Mouse (Mus musculus) gonadal fat pad, adult 2 months (tissue): Measurements from ENCODE around the gene Bud13. TPM values are rescaled to one million over a fixed set of nuclear protein-coding genes. Genes with fewer than 3 reads are reported as not detected.
A peak's percentile ranks its signal among the peaks of the same experiment; 100 is the strongest.

Source experiments
- DNase-seq: peaks from one replicate; pipeline ENCODE4 v3.0.0-alpha.2; 2012; ENCODE audit warnings: low read depth
- polyA plus RNA-seq: library from polyadenylated mRNA; depleted of rRNA; stranded (reverse); fragments of >200 nt; gene quantifications from 2 replicates; pipeline ENCODE4 v1.2.3, GENCODE M21; 2012; rRNA removed

Gene Bud13
- 7.6 and 8.1 TPM in 2 replicates for polyA plus RNA-seq

DNA sequence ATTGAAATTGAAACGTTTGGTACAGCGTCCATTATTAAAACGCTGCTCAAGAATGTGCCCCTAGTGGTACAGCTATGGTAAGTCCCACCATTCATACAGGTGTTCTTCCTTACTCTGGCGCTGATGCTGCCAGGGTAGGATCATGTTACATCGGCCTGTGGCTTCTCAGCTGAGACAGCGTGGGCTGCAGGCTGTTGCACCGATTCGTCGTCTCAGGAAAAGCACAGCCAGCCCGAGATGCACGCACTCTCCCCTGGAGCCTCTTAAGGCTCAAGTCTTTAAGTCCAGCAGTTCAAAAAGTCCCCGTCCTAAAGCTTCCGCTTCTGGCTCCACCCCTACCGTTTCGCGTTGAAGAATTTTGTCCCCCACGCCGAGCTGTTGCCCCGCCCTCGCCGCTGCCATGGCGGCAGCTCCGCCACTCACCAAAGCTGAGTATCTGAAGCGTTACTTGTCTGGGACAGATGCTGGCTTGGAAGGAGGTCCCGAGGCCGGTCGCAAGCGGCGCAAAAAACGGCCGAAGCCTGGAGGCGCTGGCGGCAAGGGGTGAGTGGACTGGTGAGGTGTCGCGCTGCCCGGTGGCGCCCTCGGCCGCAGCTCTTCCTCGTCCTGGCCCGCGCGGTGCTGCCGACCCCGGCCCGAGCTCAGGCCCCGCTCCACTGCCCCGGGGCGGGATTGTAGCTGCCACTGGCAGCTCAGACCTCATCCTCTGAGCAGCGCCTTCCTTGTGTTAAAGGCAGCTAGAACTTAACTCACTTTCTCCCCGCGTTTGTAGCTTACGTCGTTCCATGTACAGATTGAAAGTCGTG lies at the start of gene Bud13:
Bud13 (plus strand) TSS at position 378 of the 806 bp plus-strand sequence.
- DNase-seq, result peak; percentile 60

DNA sequence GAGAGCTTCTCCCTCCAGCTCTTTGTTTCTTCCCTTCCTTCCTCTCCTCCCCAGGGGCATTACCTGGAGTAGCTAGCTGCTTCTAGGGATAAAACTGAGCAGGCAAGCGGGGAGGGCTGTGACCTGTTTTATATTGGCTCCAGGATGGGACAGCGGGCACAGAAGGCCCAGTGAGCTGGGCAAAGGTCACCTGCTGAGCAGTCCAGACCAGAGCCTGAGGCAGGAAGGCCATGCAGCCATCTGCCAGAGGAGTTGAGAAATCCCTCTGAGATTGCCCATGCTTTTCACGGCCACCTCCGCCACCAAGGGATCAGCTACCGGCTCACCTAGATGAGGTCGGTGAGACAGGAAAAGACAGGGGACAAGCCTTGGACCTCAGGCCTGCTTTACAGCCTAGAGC lies 47.6 kb upstream of the Bud13 start:
- DNase-seq, result no peak

DNA sequence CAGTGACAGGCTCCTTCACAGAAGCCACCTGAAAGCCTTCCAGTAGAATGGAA lies 47.4 kb upstream of the Bud13 start, which contains the start of gene Apoc3:
Apoc3 (minus strand) TSS at position 41 of the 53 bp plus-strand sequence.
- DNase-seq, result no peak

DNA sequence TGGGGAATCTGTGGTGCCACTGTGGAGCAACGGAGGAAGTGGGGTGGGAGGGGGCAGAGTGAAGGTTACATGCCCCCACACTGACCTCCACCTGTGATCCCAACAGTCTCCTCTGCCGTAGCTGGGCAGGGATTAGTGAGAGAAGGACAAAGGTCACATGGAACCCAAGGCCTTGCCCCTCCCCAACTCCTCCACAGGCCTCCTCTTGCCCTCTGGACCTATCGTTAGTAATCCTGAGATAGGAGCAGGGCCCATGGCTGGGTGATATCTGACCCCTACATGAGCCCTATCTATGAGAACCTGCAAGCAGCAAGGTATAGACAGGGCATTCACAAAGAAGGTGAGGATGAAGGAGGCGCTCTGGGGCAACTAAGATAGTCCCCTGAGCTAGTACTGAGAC lies 47.2 kb upstream of the Bud13 start:
- no peak for DNase-seq

DNA sequence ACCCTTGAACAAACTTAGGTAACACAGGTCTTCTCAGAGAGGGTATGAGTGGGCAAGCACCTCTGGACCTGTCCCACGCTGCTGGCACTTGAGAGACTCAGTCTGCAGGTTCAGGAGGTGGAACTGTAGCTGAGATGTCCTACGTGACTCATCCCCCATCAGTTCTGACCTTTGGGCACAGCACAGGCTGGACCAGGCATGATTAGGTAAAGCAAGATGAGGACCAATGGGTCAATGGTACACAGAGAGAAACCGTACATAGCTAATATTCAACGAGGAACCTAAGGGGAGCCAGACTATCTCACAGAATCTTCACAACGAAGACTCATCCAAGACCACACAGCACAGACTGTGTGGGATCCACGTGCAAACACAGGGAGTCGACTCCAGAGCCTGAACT lies 44.0 kb upstream of the Bud13 start:
- DNase-seq, result no peak

DNA sequence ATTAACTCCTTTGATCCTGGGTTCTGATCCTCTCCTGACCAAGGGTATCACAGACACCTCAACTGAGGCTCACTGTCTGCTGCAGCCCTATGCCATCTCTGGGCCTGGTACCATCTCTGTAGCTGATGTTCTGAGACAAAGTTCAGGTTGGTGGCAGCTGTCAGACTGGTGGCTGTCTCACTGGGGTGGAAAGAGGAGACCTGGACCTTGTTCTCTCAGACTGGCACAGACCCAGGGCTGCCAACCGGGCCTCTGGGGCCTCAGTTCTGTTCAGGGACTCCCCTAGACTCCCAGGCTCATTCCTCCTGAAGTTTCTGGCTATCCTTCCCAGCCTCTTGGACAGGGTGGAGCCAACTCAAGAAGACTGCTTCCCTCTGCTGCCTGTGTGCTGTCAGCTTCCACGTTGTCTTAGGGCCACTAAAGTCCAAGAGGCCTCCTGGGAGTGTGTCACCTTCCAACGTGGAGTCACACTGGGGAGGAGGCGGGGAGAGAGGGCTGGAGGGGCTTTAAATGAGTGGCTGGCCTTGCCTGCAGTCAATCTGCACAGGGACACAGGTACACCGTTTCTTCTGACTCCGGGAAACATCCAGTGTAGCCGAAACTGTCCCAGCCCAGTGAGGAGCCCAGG lies 42.2 kb upstream of the Bud13 start, which contains the start of gene Apoa4:
Apoa4 (plus strand) TSS at position 171 of the 628 bp plus-strand sequence.
- DNase-seq, result no peak

DNA sequence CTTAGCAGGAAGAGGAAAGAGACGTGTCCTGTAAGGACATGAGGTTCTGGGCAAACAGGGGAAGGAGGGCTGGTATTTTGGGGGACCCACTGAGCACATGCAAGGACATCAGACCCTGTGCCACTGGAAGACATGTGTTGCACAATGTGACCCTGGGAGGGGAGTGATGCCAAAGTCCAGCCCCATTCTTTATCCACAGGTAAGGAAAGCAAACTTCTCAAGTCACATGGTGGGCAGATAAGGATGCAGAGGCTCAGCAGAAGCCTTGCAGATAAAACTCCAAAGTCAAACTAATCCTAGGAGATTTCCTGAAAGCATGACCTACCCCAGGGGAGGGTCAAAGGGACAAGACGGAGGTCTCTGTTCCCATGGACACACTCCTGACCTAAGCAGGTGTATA lies 41.0 kb upstream of the Bud13 start:
- no peak for DNase-seq

DNA sequence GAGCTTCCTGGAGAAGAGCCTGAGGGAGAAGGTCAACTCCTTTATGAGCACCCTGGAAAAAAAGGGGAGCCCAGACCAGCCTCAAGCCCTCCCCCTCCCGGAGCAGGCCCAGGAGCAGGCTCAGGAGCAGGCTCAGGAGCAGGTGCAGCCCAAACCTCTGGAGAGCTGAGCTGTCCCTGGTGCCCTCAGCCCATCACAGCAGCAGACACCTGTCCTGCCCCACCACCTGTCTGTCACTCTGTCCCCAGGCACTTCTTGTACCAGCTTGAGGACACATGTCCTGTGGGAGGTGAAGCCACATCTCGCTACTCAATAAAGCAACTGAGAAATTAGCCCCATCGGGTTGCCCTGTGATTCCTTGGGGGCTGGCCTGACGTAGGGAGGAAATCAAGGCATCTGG lies 39.7 kb upstream of the Bud13 start:
- no peak for DNase-seq

DNA sequence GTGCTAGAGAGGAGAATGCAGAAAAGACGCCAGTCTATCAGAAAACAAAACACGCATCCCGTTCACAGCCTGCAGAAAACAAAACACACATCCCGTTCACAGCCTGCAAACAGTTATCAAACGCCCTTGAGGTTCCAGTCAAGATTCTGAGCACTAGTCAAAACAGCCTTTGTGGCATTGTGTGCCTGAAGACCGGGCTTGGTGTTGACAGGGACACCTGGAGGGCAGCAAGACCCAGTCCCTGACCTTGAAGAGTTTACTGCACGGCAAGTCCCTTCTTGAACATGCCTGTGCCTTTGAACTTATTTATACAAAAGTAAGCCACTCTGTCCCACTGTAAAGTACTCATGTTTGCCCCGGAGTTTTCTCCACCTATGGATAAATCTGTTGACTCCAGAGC lies 39.2 kb upstream of the Bud13 start:
- no peak for DNase-seq

DNA sequence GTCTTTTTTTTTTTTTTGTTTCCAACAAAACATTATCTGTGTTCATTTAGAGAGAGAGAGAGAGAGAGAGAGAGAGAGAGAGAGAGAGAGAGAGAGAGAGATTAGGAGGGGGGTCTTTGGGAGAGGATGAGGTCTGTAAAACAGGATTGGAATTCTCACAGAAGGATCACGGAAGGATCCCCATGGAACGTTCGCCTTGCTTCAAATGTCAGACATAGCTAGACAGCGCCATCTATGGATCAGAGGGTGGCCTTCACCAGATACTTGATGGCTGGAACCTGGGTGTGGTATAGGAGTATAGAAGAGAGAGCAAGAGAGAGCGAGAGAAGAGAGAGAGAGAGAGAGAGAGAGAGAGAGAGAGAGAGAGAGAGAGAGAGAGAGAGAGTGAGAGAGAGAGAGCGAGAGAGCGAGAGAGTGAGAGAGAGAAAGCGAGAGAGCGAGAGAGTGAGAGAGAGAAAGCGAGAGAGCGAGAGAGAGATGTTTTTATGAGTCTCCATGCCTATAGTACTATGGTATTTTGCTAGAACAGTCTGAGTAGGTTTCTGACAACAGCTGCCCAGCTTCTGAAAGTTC lies 36.0 kb upstream of the Bud13 start:
- no peak for DNase-seq

DNA sequence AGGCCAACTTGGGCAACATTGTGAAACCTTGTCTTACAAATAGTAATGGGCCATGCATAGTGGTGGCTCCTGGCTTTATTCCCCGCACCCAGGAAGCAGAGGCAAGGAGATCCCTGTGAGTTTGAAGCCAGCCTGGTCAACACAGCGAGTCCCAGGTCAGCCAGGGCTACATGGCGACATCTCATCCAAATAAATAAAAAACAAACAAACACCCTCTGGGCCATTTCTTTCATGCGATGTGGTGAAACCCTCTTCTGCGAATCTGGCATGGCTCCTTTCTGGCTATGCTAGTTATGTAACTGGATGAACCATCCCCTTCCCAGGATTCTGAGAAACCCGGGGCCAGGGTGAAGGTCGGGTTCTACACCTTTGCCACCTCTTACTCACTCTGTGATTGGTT lies 26.6 kb upstream of the Bud13 start:
- DNase-seq, result no peak

DNA sequence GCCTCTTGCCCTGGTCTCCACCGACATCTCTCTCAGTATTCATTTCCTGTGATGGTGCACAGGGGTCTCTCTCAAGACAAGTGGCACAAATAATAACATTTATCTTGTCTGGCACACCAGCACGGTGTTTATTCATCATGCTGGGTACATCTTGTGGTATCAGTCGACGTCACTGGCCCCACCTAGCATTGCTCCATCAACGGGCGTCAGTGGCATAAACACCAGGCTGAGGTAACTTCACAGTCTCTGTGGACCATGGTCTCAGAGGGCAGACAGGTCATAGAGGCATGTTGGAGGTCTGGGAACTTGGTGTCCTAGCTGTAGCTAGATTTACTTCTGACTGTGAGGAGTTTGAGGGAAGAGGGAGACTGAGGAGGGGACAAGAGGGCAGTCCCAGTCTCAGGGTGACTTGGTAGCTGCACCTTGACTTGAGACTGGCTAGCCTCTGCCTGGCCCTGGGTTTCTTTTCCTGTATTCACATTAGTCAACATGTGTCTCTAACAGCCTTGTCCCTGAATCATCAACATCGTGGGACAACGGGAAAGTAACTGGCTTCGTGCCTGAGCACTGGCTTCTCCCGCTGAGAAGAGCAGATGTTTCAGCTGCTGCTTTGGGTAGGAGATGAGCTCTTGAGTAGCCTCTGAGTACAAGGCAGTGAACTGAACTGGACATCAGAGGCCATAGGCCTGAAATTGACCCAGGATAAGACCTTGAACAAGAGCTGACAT lies 26.0 kb upstream of the Bud13 start:
- DNase-seq, result no peak

DNA sequence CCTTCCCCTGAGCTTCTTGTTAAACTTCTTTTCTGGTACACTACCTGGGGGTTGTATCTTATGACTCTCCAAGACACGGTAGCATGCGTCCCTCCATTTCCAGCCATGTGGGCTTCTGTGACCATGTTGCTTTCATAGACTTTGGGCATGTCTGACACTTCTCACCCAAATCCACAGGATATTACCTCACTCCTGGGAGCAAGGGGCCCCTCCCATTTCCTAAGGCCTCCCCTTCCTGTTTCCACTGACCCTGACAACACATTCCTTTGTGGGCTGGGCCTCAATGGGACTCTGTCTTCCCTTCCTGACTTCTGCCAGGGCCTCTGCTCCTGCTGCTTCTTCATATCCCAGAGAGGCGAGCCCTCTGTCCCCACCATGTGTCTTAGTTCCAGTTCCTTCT lies 25.3 kb upstream of the Bud13 start:
- DNase-seq, result no peak

DNA sequence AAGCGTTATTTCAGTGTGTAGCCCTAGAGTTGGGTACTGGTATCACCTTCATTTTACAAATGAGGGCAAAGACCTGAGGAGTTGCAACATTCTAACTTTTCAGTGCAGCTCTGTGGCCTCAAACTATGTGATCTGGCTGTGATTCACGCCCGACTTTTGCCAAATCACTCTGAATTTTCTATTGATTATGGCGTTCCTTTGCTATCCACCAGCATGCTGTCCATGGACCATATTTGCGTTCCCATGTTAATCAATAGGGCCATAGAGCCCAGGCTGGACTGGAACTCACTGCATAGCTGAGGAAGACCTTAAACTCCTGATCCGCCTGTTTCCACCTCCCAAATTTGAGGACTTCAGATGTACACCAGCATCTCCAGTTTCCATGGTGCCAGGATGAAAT lies 23.7 kb upstream of the Bud13 start:
- no peak for DNase-seq

DNA sequence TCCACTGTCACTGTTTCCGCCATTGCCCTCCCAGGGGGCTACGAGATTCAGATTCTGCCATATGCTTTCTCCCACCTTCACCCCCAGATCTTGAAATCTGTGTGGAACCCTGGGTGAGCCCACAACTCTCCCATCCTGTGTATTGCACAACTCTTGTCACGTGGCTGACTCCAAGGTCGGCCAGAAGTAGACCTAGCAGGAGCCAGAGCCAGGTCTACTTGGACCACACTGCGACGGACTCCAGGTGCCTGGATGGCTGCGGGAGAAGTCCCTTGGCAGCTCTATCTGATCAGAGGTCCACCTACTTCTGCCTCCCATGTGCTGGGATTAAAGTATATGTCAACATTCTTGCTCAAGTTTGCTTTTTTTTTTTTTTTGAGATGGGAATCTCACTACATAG lies 21.7 kb upstream of the Bud13 start:
- DNase-seq, result no peak

DNA sequence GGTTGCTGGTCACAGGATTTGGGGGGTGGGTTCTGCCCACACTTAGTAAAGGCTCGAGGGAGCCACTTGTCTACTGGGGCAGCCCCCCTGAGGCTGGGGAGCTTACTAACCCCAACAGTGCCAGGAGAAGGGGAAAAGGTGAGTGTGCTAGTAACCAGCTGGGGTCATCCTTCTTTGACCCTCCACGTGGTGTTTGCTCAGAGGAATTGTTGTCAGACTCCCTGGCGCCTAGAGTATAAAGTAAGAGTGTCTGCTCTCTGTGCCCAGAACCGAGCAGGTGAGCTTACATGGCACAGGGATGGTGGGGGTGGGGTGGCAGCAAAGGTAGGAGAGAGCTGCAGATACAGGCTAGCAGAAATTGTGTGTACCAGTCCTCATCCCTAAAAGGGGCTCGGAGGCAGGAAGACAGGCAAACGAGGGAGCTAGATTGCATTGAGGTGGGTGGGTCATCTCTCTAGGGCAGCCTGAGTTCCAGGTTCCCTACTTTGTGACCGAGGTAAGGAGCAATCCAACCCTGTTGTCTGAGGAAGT lies 14.4 kb upstream of the Bud13 start, which contains the start of gene Apoa5:
Apoa5 (plus strand) TSS at position 291 of the 531 bp plus-strand sequence.
- no peak for DNase-seq

DNA sequence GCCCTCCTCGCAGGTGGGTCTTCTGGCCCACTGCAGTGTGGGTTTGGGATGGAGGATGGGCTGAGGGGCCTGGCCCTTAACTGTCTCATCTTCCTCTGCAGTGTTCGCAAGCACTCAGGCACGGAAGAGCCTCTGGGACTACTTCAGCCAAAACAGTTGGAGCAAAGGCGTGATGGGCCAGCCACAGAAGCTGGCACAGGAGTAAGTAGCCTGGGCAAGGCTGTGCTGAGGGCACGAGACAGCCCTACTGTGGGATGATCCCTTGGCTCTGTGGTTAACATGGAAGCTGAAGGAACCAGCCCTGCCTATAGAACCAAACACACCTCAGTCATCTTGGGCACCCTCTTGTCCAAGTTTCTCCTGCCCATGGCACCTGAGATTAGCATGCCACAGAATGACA lies 13.7 kb upstream of the Bud13 start:
- DNase-seq, result no peak

DNA sequence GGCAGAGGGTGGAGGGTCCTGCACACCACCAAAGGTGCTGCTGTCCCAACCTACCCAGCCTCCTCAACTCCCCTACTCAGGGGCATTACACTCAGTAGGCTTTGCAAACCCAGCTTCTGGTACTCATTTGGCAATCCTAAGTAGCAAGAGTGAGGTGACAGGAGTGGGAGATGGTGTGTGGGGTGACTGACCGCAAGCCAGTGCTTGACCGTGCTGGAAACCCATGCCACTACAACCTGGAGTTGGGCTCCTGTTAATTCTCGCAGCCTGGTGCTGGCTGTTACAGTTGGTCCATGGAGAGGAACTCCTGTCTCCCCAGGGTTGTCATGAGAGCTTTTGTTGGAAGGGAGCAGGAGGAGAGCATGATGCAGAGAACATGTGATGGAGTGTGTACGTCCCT lies 12.0 kb upstream of the Bud13 start:
- no peak for DNase-seq

DNA sequence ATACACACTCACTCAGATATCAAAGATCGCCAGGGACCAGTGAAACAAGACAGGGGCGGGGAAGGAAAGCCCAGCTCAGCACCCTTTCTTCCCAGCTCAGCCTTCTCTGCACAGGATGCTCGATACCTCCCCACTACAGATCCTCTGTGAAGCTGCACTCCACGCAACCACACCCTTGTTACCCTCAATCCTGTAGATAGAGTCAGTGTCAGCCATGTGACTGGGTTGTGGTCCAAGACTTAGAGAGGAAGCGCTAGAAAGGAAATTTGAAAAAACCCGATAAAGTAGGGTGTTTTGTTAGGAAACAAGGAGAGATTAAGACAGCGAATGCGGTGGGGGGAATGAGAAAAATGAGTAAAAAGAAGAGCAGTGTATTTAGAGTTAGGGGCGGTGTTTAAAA lies 10.7 kb upstream of the Bud13 start:
- no peak for DNase-seq

DNA sequence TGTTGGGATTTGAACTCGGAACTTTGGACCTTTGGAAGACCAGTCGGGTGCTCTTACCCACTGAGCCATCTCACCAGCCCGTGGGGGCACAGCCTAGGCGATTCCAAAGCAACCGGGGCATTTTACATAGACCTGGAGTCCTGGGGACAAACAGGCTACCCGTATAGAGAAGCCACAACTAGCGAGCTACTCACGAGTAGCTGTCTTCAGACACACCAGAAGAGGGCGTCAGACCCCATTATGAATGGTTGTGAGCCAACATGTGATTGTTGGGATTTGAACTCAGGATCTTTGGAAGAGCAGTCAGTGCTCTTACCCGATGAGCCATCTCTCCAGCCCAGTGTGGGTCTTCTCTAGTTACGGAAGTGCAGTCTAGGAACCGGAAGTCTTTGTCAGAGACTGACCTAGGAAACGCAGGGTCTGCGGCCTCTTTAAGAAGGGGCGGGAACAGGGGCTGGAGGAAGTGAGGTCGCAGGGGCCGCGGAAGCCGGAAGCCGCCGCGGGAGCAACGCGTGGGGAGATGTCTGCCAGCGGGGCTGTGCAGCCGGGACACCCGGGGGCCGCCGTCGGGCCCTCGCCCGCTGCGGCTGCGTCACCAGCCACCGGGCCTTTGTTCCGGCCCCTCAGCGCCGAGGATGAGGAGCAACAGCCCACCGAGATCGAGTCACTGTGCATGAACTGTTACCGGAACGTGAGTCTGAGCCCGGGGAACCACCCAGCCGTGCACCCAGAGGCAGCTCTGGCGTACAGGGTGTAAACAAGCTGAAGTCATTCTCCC lies 9.9 kb upstream of the Bud13 start, which contains the start of gene Zpr1:
Zpr1 (plus strand) TSS at position 388 of the 778 bp plus-strand sequence.
- DNase-seq, result peak; percentile 54

DNA sequence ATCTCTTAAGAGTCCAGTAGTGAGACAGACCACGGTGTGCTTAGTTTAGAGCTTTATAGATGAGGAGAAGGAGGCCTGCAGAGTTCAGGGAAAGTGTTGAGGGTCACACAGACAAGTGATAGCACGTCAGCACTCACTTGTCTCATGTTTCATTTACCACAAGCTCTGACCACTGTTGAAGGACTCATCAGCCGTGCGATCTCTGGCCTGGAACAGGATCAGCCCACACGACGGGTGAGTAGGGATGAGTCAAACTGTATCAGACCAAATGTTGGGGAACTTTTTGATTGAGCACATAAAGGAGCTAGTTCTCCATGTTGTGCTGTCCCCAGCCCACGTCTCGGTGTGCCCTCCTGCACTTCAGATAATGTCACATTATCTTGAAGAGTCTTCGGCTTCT lies 8.3 kb upstream of the Bud13 start:
- no peak for DNase-seq

DNA sequence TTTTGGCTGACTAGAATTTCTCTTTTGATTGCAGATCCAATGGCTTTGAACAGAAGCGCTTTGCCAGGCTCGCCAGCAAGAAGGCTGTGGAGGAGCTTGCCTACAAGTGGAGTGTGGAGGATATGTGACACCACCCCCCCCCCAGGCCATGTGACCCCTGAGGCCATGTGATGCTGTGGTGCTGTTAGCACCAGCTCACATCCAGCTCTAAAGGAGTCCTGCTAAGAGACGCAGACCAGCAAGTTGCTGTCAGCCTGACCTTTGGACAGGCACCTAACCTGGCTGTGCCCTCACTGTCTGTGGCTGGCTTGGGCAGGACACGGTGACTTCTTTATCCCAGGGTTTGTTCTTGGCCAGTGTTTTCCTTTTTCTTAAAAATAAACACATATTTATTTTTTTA lies 15.6 kb downstream of the Bud13 start:
- DNase-seq, result no peak
